Mouse (Mus musculus) cerebellum, adult 2 months (tissue): ENCODE data around the gene Ciart. TPM values are rescaled to one million over a fixed set of nuclear protein-coding genes. Genes with fewer than 3 reads are reported as not detected.
A peak's percentile ranks its signal among the peaks of the same experiment; 100 is the strongest.
"Not testable (repeated sequence)": the region's sequence is repeated elsewhere in the genome, so short reads cannot be mapped to it uniquely, and the experiment has no call there.

ENCODE experiments used
- DNase-seq, 2 experiments: peaks; one replicate each; pipeline ENCODE4 v3.0.0; 2021
- H3K27ac ChIP-seq: fragments of 200-500 bp; 2 replicates; pipeline ENCODE4 v1.5.1; 2012; ENCODE audit warnings: low read length, control low read depth, inconsistent platforms; ENCODE audit not compliant: insufficient read depth
- H3K27me3 ChIP-seq: fragments of 200-500 bp; 2 replicates; pipeline ENCODE4 v1.6.1; 2012; ENCODE audit warnings: inconsistent platforms, mild to moderate bottlenecking, low read length, moderate library complexity; ENCODE audit not compliant: control insufficient read depth, insufficient read depth
- H3K4me1 ChIP-seq: fragments of 200-500 bp; 2 replicates; pipeline ENCODE4 v1.6.1; 2011; ENCODE audit warnings: low read length; ENCODE audit not compliant: control insufficient read depth, insufficient read depth
- H3K4me3 ChIP-seq: fragments of 200-500 bp; replicated peaks from 2 replicates; pipeline ENCODE3; 2011; ENCODE audit warnings: mild to moderate bottlenecking, low read depth, low read length, control low read depth; ENCODE audit not compliant: insufficient read depth
- CTCF ChIP-seq: fragments of 200-500 bp; IDR thresholded peaks from 2 replicates; pipeline ENCODE4 v1.5.1; 2011; ENCODE audit warnings: low read depth, mild to moderate bottlenecking, control low read depth, low read length, moderate library complexity, borderline replicate concordance; ENCODE audit not compliant: insufficient read depth
- POLR2A ChIP-seq: fragments of 200-500 bp; IDR thresholded peaks from 2 replicates; pipeline ENCODE4 v1.6.1; 2011; ENCODE audit warnings: low read length, control low read depth, borderline replicate concordance; ENCODE audit not compliant: insufficient read depth
- WGBS: fragments of 180-500 bp; shearing (Covaris S2); methylation state at CpG from one replicate; pipeline ENCODE4 v1.1.7; 2018; 5-methylcytosine and 5-hydroxymethylcytosine counted together
- polyA plus RNA-seq: library from polyadenylated mRNA; depleted of rRNA; stranded (reverse); fragments of >200 nt; gene quantifications from 2 replicates; pipeline ENCODE4 v1.2.3, GENCODE M21; 2012

Ciart gene
- polyA plus RNA-seq, 1 experiment: 48.4 TPM

GRCm38 (mm10) chr3:95866071-95866470, 16.0 kb downstream of the Ciart start:
- H3K27me3 ChIP-seq: no peaks in the 10 kb centered on the region
- H3K4me1 ChIP-seq: peaks cover 16% of the 10 kb centered on the region
- no peak for DNase-seq
- no peak overlapping the region for H3K27ac ChIP-seq
- TF ChIP-seq CTCF: no peak
- TF ChIP-seq POLR2A: no peak
- H3K4me3 ChIP-seq: no peak overlapping the region
- 88% methylated on average over 5 of the region's 5 CpGs for WGBS

GRCm38 (mm10) chr3:95865571-95865970, 16.5 kb downstream of the Ciart start:
- H3K4me1 ChIP-seq: peaks cover 16% of the 10 kb centered on the region
- H3K4me3 ChIP-seq: no peak overlapping the region
- no peaks in the 10 kb centered on the region for H3K27me3 ChIP-seq
- no peak for DNase-seq
- 0 out of 2 replicates have a peak overlapping the region, but pooled peaks have one; percentile 43 for H3K27ac ChIP-seq
- no peak for TF ChIP-seq CTCF
- TF ChIP-seq POLR2A: no peak
- 92% methylated on average over 20 of the region's 20 CpGs for WGBS

GRCm38 (mm10) chr3:95865050-95865449, 17.0 kb downstream of the Ciart start:
- peaks cover 14% of the 10 kb centered on the region for H3K4me1 ChIP-seq
- no peak overlapping the region for H3K4me3 ChIP-seq
- DNase-seq: peak; percentile 34 to 35
- TF ChIP-seq POLR2A: no peak
- TF ChIP-seq CTCF: no peak
- 33% methylated on average over 5 of the region's 5 CpGs for WGBS
- no peaks in the 10 kb centered on the region for H3K27me3 ChIP-seq
- peak overlapping the region; percentile 43; the same call in 1 of the 2 replicates for H3K27ac ChIP-seq

- WGBS: 76% methylated on average over 7 of the region's 7 CpGs
- Histone ChIP-seq H3K27ac (no peak overlapping the region), H3K27me3 (no peaks in the 10 kb centered on the region), H3K4me3 (no peak overlapping the region), H3K4me1 (peaks cover 9% of the 10 kb centered on the region; the same call in 1 of the 2 replicates)
- no peak for DNase-seq
- TF ChIP-seq POLR2A (no peak), CTCF (no peak)
Observed at GRCm38 (mm10) chr3:95863578-95863977, 18.5 kb downstream of the Ciart start.

- peak in 1 of 2 experiments; percentile 68 for DNase-seq
- Histone ChIP-seq H3K27me3 (no peaks in the 10 kb centered on the region), H3K27ac (no peak overlapping the region), H3K4me1 (peaks cover 9% of the 10 kb centered on the region; the same call in 1 of the 2 replicates), H3K4me3 (no peak overlapping the region)
- TF ChIP-seq CTCF (peak; percentile 54), POLR2A (no peak)
- WGBS: 37% methylated on average over 2 of the region's 2 CpGs
Observed at GRCm38 (mm10) chr3:95861796-95862195, 20.3 kb downstream of the Ciart start.

- TF ChIP-seq POLR2A (no peak), CTCF (peak; percentile 3; the same call in 1 of the 2 replicates)
- Histone ChIP-seq H3K4me3 (no peak overlapping the region), H3K4me1 (peaks cover 9% of the 10 kb centered on the region; the same call in 1 of the 2 replicates), H3K27ac (no peak overlapping the region), H3K27me3 (no peaks in the 10 kb centered on the region)
- no peak for DNase-seq
- WGBS: 78% methylated on average over 10 of the region's 10 CpGs
Observed at GRCm38 (mm10) chr3:95861216-95861615, 20.8 kb downstream of the Ciart start.

- H3K27me3 ChIP-seq: no peaks in the 10 kb centered on the region
- no peak overlapping the region for H3K4me3 ChIP-seq
- no peak for DNase-seq
- TF ChIP-seq POLR2A (no peak), CTCF (no peak)
- 56% methylated on average over 3 of the region's 3 CpGs for WGBS
- H3K4me1 ChIP-seq: peaks cover 9% of the 10 kb centered on the region; the same call in 1 of the 2 replicates
- no peak overlapping the region for H3K27ac ChIP-seq
Observed at GRCm38 (mm10) chr3:95860323-95860722, 21.7 kb downstream of the Ciart start.

GRCm38 (mm10) chr3:95858278-95858677, 23.8 kb downstream of the Ciart start:
- not testable (repeated sequence) for H3K4me3 ChIP-seq, DNase-seq, H3K27ac ChIP-seq, H3K27me3 ChIP-seq, H3K4me1 ChIP-seq
- WGBS: 71% methylated on average over 3 of the region's 3 CpGs

GRCm38 (mm10) chr3:95857050-95857449, 25.0 kb downstream of the Ciart start:
- 83% methylated on average over 1 of the region's 1 CpGs for WGBS
- H3K27me3 ChIP-seq, H3K27ac ChIP-seq: not testable (repeated sequence)

More at GRCm38 (mm10) chr3:95857050-95857449, 25.0 kb downstream of the Ciart start:
- DNase-seq, H3K4me3 ChIP-seq, H3K4me1 ChIP-seq: not testable (repeated sequence)
